Mouse (Mus musculus): ENCODE results near the gene Per3.
A peak's percentile ranks its signal among the peaks of the same experiment; 100 is the strongest.

- TF ChIP-seq CTCF (IDR thresholded peaks at IDR 0.05; ENCODE audit: borderline replicate concordance, insufficient read depth, low read length) (peak; percentile 55; the same call in 1 of the 2 replicates), POLR2A (IDR thresholded peaks at IDR 0.05; ENCODE audit: low read depth, low read length) (no peak)
Observed at GRCm38 (mm10) chr4:151027001-151027400, 17.5 kb downstream of the Per3 start.
